Mouse (Mus musculus): ENCODE results near the gene Pitpnc1.

DNA sequence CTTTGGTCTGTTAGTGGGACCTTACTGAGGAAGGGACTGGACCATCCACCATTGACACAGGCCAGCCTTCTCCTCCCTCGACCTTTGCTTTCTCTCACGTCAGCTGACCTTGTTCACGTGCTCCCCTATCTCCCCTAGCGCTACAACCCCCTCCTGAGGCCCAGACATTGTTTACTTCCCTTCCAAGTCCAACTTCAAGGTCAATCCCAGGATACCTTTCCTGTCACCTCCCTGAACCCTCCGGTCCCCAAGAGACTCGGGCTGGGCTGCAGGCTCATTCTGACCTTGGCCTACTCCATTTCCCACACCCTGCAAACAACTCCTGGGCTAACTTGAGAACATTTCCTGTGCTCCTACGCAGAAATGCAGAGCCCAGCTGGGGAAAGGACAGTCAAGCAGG lies 193.6 kb downstream of the Pitpnc1 start:
- TF ChIP-seq CTCF (conservative IDR thresholded peaks at IDR 0.05; ENCODE audit: low read length) (no peak), POU5F1 (IDR thresholded peaks at IDR 0.05; ENCODE audit: borderline replicate concordance, low read length) (no peak), NANOG (IDR thresholded peaks at IDR 0.05; ENCODE audit: borderline replicate concordance, low read length) (no peak)

Measured in E14TG2a.4 (cell line).